Mouse (Mus musculus): ENCODE results near the gene Alb.

Alb gene

DNA sequence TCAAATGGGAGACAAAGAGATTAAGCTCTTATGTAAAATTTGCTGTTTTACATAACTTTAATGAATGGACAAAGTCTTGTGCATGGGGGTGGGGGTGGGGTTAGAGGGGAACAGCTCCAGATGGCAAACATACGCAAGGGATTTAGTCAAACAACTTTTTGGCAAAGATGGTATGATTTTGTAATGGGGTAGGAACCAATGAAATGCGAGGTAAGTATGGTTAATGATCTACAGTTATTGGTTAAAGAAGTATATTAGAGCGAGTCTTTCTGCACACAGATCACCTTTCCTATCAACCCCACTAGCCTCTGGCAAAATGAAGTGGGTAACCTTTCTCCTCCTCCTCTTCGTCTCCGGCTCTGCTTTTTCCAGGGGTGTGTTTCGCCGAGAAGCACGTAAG lies at the start of gene Alb:
Gene Alb, plus strand, starts transcription at position 279 of the 400 bp plus-strand sequence.
- DNase-seq (ENCODE audit: low spot score), result no peak

DNA sequence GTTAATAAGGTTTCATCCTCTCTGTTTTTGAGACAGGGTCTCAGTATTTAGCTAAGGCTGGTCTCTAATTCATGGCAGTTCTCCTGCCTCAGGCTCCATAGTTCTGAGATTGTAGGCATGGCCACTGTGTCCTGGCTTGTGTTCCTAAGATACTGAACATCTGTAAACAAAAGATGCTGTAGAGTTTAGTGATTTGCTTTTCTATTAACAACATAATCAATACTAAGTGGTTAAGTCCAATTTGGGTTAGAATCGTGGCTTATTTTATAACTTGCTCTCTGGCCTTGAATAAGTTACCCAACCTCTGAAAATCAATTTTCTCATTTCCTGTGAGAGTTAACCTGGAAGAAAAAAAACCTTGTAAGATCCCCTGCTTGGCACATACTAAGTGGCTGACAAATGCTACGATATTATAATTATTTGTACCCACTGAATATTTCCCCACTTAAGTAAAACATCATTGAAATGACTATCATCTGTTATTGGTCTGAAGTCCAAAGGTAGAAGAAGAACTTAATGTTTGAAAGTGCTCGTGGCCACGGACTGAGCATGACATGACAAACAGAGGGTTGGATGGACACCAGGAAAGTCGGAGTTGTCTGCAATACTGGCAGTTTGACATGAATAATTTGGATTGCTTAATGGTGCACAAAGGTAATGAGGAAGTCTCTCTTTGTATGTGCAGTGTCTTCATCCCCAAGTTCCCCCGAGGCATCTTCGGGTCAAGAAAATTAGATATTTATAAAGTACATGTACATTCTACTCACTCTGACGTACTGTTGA lies 46.4 kb upstream of the Alb start:
- DNase-seq (ENCODE audit: low spot score), result no peak

DNA sequence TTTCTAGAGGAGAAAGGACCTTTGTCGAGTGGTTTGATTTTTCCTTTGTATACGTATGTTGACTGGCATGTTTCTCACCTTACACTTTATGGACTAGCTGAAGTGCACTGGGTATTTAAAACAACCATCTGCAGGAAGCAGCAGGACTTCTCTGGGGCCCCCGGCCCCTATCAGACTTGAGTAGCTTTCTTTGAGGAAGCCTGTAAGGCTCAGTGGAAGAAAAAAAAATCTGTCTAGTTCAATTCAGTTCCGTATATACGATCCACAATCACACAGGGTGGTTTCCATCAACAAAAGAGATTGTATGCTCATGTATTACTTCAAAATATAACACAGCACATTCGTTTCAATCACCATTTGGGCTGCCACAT lies 45.8 kb upstream of the Alb start:
- no peak for DNase-seq (ENCODE audit: low spot score)

DNA sequence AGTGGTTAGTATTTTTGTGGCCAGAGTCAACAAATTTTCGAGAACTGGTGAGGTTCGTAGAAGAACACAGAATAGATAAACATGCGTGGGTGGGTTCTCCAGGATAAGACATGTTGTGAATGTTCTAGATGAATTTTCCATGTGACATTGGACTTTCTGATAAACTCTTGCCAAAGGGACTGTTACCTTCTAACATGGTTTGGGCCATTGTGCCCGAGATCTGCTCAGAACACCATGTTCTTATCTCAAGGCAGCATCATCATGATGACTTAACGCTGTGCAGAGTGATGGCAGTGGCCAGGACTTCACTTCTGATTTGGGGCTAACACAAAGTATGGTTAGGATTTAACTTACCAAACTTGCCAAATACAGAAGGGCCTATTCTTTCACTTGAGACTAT lies 36.1 kb upstream of the Alb start:
- DNase-seq (ENCODE audit: low spot score), result no peak

DNA sequence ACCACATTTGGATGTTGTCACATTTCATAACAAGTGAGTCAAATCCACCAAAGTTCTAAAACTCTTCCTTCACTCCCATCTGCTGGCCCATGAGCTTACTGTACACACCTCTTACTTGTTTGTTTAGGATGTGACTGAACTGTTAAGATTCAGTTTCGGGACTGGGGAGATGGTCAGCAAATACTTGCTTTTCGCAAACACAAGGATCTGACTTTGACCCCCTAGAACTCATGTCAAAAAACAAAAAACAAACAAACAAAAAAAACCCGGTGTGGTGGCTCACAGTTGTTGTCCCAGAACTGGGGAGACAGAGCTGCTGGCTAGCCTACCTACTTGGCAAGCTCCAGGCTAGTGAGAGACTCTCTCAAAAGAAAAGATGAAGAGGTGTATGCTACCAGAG lies 35.5 kb upstream of the Alb start:
- DNase-seq (ENCODE audit: low spot score), result no peak

DNA sequence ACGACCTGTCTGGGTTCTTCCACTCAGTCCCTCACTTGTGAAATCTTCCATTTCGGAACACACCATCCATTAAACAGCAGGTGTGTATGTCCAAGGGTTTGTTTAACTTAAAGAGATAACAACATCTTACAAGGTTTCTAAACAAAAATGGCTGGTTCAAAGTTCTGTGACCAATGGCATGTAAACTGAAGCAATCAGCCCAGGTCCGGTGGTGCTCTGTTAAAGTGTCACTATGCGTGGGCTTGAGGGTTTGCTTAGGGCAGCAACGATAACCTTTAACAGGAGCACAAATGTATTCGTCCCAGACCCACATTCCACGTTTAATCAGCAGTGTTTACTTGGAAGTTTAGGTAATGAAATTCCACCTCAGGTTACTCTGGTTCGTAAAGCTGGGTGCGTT lies 29.6 kb upstream of the Alb start:
- no peak for DNase-seq (ENCODE audit: low spot score)

DNA sequence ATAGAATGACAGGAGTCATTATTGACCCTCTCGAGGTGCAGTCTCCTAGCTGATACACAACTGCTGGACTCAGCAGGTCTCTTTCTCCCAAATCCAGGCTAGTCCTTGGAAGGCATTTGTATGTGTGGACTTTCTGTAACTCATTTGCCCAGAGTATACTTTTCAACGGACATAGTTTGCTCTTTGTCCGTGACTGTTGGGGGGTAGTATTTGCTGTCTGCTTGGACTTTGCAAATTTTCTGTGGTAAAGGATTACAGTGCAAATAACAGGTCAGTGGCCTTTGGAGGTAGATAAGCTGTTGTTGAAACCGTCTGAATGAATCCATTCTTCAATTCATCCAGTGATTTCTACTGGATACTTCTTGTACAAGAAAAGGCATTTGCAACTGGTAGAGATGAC lies 21.5 kb upstream of the Alb start:
- DNase-seq (ENCODE audit: low spot score), result no peak

DNA sequence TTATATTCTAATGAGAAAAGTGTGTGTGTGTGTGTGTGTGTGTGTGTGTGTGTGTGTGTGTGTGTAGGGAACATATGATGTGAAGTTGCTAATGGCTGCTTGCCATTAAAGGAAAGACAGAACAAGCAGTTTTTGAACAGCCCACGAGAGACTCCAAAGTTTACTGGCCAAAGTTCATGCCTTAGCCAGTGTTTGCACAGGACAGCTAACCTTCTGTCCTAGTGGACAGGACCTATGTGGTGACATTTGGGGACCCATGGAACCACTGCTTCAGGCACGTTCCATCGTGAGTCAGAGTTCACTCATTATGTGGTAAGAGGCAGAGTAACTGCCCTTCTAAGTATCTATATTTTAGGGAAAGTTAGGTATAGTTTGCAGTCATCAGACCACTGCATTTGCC lies 13.1 kb upstream of the Alb start:
- no peak for DNase-seq (ENCODE audit: low spot score)

DNA sequence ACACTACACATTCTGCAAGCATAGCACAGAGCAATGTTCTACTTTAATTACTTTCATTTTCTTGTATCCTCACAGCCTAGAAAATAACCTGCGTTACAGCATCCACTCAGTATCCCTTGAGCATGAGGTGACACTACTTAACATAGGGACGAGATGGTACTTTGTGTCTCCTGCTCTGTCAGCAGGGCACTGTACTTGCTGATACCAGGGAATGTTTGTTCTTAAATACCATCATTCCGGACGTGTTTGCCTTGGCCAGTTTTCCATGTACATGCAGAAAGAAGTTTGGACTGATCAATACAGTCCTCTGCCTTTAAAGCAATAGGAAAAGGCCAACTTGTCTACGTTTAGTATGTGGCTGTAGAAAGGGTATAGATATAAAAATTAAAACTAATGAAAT lies 10.7 kb upstream of the Alb start:
- DNase-seq (ENCODE audit: low spot score), result no peak

DNA sequence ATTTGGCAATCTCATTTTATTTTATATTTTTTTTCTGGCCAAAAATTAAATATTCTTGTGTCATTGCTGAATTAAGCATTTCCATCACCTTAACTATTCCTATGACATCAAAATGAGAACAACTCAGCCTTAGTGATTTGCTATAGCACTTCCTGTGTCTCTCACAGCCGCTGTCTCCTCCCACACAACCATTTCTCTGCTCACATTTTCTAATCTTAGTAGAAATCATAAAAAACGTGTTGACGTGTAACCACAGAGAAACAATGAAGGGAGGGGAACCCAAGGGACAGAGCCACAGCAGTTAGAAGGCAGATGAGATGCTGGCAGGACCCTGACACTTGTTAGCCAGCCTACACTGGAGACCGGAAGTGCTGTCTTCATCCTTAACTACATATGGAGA lies 8.0 kb upstream of the Alb start:
- DNase-seq (ENCODE audit: low spot score), result no peak

DNA sequence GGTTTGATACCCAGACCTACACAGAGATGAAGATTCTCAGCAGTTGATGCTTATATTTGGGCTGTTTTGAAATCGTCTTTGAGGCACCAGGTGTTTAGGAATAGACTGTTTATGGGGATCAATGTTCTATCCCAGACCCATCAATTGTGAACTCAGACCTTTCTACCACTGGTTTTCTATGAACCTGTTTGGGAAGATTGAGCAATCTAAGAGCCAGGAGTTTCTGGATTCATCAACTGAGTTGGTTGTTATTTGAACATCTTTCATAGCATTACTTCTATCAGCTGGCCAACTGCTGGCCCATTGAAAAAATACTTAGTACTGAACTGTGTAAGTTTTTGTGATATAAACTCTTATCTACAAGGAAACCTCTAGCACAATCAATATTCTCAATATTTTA lies 3.5 kb upstream of the Alb start:
- DNase-seq (ENCODE audit: low spot score), result no peak

DNA sequence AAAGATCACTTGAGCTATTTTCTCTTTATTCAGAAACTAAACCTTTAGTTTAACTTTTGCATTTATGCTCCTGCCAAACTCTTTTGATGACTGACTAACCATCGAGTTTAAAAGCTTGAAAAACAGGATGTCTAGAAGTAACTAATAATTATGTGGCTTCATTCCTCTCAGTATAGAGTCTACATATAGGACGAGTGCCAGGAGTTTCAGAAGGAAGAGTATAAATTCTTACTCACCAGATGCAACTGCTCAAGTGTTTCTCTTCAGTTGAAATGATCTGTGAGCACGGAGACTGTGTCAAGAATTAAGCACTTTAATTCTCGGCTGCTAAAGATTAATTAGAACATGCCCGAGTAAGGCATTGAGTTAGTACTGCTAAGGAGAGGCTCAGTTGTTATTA lies 2.0 kb upstream of the Alb start:
- no peak for DNase-seq (ENCODE audit: low spot score)

DNA sequence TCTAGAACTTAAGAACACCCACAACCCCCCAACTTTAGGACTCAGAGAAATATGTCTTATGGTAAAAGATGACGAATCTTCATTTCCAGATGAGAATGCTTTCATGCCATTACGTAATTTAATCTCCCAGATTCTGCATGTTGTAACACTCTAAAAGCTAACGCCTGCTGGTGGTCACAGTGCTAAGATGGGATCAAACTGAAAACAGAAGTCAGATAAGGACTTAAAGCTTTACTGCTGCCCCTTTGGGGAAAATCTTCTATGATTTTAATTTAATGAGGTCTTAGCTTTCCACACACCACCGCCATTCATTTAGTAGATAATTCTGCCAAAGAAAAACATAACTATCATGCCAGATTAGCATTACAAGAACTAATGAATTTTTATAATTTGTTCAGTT lies 6.1 kb downstream of the Alb start:
- DNase-seq (ENCODE audit: low spot score), result no peak

DNA sequence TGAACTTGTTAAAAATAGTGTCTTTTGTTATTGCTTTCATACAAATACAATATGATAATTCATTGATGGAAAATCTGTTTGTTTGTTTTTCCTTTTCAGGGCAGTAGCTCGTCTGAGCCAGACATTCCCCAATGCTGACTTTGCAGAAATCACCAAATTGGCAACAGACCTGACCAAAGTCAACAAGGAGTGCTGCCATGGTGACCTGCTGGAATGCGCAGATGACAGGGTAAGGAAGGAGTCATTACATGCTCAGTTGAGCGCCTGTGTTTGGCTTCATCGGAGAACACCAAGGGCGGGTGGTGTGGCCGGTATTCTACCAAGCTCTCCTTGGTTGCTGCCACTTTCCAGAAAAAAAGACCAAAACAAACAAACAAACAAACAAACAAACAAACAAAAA lies 6.5 kb downstream of the Alb start:
- DNase-seq (ENCODE audit: low spot score), result no peak

DNA sequence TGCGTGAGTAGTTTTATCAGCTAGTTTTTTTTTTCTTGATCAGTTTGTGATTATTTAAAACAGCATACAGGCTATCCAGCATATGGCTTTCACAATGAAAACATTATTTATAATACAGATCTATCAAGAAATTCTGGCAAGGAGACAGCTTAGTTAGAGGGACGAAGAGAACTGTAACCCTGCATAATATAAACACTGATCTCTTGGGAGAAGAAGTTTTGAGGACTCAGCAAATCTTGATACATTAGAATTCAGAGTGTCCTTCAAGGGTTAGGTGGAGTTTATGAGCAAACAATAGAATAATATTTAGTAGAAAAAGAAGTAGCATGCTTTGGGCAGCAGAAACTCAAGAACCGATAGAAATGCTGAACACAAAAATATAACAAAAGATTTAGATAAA lies 10.1 kb downstream of the Alb start:
- DNase-seq (ENCODE audit: low spot score), result no peak

DNA sequence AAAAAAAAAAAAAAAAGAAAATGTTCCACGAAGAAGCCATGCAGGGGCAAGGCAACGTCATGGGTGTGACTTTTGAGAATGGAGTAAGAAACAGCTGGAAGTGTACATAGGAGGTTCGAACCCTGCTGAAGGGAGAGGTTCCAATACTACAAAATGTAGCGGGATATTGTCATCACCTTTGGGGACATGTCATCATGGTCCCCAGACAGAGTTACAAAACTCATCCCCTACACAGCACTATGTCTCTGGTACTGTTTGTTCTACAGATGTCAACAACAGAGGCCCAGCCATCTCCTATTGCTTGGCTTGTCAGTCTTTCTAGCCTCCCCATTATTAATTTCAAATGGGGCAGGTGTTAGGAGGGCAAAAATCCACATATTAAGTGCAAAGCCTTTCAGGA lies 13.2 kb downstream of the Alb start:
- DNase-seq (ENCODE audit: low spot score), result no peak

DNA sequence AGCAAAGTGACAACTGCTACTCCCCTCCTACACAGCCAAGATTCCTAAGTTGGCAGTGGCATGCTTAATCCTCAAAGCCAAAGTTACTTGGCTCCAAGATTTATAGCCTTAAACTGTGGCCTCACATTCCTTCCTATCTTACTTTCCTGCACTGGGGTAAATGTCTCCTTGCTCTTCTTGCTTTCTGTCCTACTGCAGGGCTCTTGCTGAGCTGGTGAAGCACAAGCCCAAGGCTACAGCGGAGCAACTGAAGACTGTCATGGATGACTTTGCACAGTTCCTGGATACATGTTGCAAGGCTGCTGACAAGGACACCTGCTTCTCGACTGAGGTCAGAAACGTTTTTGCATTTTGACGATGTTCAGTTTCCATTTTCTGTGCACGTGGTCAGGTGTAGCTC lies 13.7 kb downstream of the Alb start:
- DNase-seq (ENCODE audit: low spot score), result no peak

DNA sequence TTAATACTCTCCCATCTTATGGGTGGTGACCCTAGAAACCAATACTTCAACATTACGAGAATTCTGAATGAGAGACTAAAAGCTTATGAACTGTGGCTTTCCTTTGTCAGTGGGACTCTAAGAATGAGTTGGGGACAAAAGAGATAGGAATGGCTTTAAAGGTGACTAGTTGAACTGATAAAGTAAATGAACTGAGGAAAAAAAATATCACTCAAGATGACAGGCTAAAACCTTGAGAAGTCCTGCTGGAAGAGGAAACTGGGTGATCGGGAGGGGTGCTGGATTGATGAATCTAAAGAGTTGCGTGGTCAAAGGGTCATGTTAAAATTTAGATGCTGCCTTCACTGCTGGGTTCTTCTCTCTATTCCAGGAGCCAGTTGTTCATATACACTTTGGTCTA lies 16.0 kb downstream of the Alb start:
- no peak for DNase-seq (ENCODE audit: low spot score)

DNA sequence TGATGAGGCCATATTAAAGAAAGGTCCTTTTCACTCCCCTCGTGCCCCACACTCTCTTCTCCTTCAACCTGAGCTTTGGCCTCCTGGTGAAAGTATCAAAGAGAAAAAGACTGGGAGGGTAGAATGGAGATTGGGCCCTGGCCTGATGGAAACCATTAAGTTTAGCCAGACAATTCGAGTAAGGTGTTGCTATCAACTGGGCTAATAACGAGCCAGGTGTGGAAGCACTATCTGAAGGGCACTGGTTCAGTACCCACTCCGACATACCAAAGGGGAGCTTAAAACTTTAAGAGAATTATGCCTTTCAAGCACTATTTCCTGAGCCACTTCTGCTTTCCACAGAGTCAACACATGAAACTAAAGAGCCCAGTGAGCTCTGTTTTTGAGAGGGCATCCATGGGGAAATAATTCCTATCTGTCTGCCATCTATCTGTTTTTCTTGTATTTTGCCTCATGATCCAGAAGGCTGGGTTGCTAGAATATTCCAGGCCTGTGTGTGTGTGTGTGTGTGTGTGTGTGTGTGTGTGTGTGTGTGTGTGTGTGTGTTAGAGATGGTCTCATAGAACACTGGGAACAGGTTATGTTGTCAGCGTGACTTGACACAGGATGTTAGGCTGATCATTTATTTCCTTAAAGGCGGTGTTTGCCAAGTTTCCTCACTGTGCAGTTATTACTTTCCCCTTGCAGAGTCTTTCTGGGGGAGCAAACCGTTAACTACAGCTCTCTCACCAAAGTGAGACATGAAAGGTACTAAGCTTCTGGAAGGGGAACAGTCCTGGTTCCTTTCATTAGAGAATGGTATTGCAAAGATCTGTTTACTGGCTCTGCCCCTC lies 16.8 kb downstream of the Alb start:
- no peak for DNase-seq (ENCODE audit: low spot score)

DNA sequence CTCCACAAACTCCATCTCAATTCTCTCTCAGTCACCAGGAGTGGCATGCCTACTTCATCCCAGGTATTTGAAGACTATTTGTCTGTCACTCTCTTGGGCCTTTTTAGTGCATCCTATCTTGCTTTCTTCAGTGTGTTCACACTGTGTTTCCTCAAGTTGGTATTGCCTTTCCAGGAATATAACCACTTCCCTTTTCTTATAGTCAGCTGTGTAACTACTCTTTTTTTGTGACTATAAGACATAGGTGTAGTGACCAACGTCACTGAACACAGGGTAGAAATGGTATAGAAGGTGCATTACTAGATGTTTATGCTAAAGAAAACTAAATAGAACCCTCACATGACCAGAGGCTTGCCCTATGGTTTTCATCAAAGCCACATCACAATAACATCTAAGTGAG lies 18.2 kb downstream of the Alb start:
- DNase-seq (ENCODE audit: low spot score), result no peak

DNA sequence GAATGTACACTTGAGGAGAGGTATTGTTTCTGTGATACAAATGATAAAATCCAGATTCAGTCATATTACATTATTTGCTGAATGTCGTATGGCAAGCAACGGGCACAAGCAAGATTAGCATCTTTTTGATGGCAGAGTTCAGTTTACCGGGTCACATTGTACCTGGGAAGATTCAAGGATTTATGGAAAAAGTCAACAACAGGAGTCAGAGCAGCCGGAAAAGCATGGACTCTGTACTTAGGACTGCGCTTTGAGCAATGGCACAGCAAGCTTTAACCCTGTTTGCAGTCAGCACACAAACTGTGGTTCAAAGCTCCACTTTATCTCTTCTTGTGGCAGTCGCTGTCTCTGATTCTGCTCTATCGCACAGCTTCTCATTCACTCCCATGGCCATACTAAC lies 24.9 kb downstream of the Alb start:
- no peak for DNase-seq (ENCODE audit: low spot score)

DNA sequence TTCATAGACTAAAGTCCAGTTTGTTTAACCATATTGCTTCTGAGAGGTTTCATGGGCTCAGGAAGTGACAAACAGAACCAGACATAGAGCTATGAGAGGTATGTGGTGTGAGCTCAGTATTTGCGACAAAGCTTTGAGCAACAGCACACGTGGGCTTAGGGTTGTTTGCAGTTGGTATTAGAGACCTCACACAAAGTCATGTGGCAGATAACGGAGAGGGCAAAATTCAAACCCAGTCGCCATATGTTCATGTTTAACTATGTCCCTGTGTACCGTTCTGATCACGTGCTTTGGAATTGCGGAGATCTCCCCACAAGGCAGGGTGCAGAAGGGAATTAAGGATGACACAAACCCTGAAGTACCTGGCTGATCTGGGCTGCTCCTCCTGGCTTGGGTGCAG lies 27.6 kb downstream of the Alb start:
- no peak for DNase-seq (ENCODE audit: low spot score)

DNA sequence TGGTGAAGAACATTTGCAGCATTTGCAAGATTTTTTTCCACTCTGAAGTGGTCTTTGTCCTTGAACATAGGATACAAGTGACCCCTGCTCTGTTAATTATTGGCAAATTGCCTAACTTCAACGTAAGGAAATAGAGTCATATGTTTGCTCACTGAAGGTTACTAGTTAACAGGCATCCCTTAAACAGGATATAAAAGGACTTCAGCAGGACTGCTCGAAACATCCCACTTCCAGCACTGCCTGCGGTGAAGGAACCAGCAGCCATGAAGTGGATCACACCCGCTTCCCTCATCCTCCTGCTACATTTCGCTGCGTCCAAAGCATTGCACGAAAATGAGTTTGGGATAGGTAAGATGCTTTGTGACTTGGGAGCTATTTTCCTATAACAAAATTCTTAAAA lies 29.8 kb downstream of the Alb start, which contains the start of gene Afp:
Gene Afp, plus strand, starts transcription at position 220 of the 400 bp plus-strand sequence.
- no peak for DNase-seq (ENCODE audit: low spot score)

DNA sequence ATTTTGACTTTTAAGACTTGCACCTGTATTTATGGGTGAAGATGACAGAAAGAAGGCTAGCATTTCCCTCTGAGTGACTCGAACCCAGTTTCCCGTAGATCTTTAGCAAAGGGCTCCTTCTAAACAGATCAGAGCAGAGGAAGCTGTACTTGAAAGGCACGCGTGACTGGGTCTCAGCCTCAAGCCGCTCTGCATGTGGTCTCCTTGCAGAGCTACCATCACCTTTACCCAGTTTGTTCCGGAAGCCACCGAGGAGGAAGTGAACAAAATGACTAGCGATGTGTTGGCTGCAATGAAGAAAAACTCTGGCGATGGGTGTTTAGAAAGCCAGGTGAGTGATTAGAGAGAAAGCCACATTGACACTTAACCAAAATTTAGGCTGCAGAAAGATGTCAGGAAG lies 31.7 kb downstream of the Alb start:
- no peak for DNase-seq (ENCODE audit: low spot score)
